Mouse (Mus musculus) C2C12 (cell line): ENCODE results near the gene Sars2. TPM values are rescaled to one million over a fixed set of nuclear protein-coding genes. Genes with fewer than 3 reads are reported as not detected.

ENCODE experiments used
- H3K27me3 ChIP-seq: one replicate; pipeline ENCODE4 v1.6.1; 2011; ENCODE audit not compliant: control insufficient read depth, insufficient read depth, insufficient read length
- H3K36me3 ChIP-seq: one replicate; pipeline ENCODE4 v1.6.1; 2011; ENCODE audit not compliant: control insufficient read depth, insufficient read depth
- H3K4me3 ChIP-seq: one replicate; pipeline ENCODE4 v1.5.1; 2011; ENCODE audit warnings: mild to moderate bottlenecking, control low read depth; ENCODE audit not compliant: poor library complexity, insufficient read depth, severe bottlenecking
- H3K79me2 ChIP-seq: one replicate; pipeline ENCODE4 v1.6.1; 2011; ENCODE audit not compliant: control insufficient read depth, insufficient read depth
- H3K79me3 ChIP-seq: one replicate; pipeline ENCODE4 v1.6.1; 2011; ENCODE audit warnings: low read depth, control low read depth
- H3ac ChIP-seq: one replicate; pipeline ENCODE3; 2011; ENCODE audit warnings: low read depth; ENCODE audit not compliant: control insufficient read depth, insufficient read length
- CEBPB ChIP-seq: IDR thresholded peaks from one replicate; pipeline ENCODE4 v1.6.1; 2011; ENCODE audit warnings: low read depth, mild to moderate bottlenecking, control low read depth, moderate library complexity
- CTCF ChIP-seq: IDR thresholded peaks from one replicate; pipeline ENCODE4 v1.5.1; 2011; ENCODE audit not compliant: control insufficient read depth, insufficient read depth, insufficient read length
- FOSL1 ChIP-seq: IDR thresholded peaks from one replicate; pipeline ENCODE4 v1.8.0; 2011; ENCODE audit warnings: mild to moderate bottlenecking, low read length; ENCODE audit not compliant: poor library complexity, insufficient read depth, severe bottlenecking
- MAX ChIP-seq: IDR thresholded peaks from one replicate; pipeline ENCODE4 v1.6.1; 2011; ENCODE audit warnings: mild to moderate bottlenecking, control low read depth
- MYOD1 ChIP-seq: IDR thresholded peaks from one replicate; pipeline ENCODE4 v1.6.1; 2011; ENCODE audit warnings: low read depth; ENCODE audit not compliant: control insufficient read depth, insufficient read length
- MYOG ChIP-seq: IDR thresholded peaks from one replicate; pipeline ENCODE4 v1.6.1; 2011; ENCODE audit not compliant: control insufficient read depth, insufficient read length; ENCODE audit errors: extremely low read depth
- USF1 ChIP-seq: IDR thresholded peaks from one replicate; pipeline ENCODE4 v1.6.1; 2011; ENCODE audit warnings: low read depth, mild to moderate bottlenecking, control low read depth, moderate library complexity
- polyA plus RNA-seq: library from polyadenylated mRNA; unstranded; fragments of >200 nt; fragmentation: generic; extraction: Trizol; gene quantifications from one replicate; pipeline ENCODE4 v1.2.1, GENCODE M21; 2012; ENCODE audit warnings: missing spikeins

Sars2 gene
- polyA plus RNA-seq, 1 experiment, result 18.1 TPM

- H3K4me3 ChIP-seq, result no peak overlapping the region
- no peak for TF ChIP-seq FOSL1
- no peak for TF ChIP-seq MYOG
- no peak for TF ChIP-seq USF1
- TF ChIP-seq CTCF, result no peak
Measured at GRCm38 (mm10) chr7:28732341-28733142, 9.2 kb upstream of the Sars2 start.

DNA sequence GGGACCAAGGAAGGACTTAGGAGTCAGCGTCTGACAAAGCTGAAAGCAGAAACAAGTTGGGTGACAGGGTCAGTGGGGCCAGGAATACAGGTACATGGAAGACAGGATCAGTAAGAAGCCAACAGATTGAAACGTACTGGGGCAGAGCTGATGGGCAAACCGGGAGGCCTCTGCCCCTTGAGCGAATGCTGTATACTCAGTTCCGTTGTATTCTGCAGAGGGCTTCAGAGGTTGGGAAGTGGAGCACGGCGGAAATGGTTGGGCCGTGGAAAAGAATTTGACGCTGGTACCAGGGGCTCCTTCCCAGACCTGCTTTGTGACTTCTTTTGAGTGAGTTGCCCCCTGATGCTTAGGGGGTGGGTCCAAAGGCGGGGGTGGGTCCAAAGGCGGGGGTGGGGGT lies 8.6 kb upstream of the Sars2 start:
- H3K79me3 ChIP-seq, result no peaks in the 10 kb centered on the region
- TF ChIP-seq MAX, result no peak
- no peak for TF ChIP-seq CTCF
- TF ChIP-seq USF1, result no peak
- no peak for TF ChIP-seq FOSL1
- TF ChIP-seq CEBPB, result no peak
- TF ChIP-seq MYOG, result no peak
- no peak for TF ChIP-seq MYOD1
- H3K79me2 ChIP-seq, result no peaks in the 10 kb centered on the region
- no peak overlapping the region for H3K4me3 ChIP-seq
- H3ac ChIP-seq, result no peak overlapping the region
- peaks cover 5% of the 10 kb centered on the region for H3K36me3 ChIP-seq
- no peaks in the 10 kb centered on the region for H3K27me3 ChIP-seq

More at GRCm38 (mm10) chr7:28732341-28733142, 9.2 kb upstream of the Sars2 start:
- Histone ChIP-seq H3K27me3 (no peaks in the 10 kb centered on the region), H3K79me2 (no peaks in the 10 kb centered on the region), H3ac (no peak overlapping the region), H3K36me3 (no peaks in the 10 kb centered on the region), H3K79me3 (no peaks in the 10 kb centered on the region)

DNA sequence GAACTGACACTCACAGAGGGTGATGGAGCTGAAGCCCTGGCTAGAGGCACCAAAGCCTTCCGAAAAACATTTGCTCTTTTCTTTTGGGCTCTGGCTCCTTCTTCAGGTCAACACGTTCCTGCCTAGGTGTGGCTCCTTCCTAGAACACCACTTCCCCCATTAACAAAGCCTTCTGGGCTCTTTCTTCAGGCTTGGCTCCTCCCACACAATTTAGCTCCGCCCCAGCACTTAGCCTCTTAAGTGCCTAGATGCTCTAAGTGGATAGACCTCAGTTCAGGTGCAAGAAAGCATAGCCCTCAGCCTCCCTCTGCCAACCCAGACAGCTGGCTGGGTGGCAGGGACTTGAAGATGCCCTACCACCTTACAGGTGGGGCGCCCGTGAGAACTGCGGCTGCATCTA lies 6.1 kb upstream of the Sars2 start:
- H3ac ChIP-seq, result no peak overlapping the region
- peaks cover 11% of the 10 kb centered on the region for H3K36me3 ChIP-seq

DNA sequence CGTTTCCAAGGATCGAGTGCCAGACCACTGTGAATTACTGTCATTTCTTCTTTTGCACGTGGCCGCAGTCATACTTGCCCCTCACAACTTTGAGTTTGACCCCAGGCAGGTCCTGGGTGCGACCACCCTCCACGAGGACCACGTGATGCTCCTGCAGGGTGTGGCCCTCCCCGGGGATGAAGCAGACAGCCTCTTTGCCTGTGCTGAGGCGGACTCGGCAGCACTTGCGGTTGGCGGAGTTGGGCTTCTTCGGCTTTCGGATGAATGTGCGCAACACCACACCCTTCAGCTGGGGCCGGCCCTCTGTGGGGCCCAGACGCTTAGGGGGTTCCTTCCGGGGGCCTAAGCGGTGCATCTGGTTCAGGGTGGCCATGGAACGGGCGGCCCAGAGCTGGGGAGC lies 2.0 kb upstream of the Sars2 start:
- peaks cover 11% of the 10 kb centered on the region for H3K36me3 ChIP-seq
- H3K79me2 ChIP-seq, result peaks cover 11% of the 10 kb centered on the region
- no peak overlapping the region for H3K4me3 ChIP-seq
- H3ac ChIP-seq, result no peak overlapping the region
- H3K79me3 ChIP-seq, result peaks cover 3% of the 10 kb centered on the region
- H3K27me3 ChIP-seq, result no peaks in the 10 kb centered on the region
- TF ChIP-seq FOSL1, result no peak
- TF ChIP-seq USF1, result no peak
- TF ChIP-seq MYOD1, result no peak
- no peak for TF ChIP-seq MYOG
- TF ChIP-seq CTCF, result no peak
- TF ChIP-seq CEBPB, result no peak
- no peak for TF ChIP-seq MAX

More for the DNA sequence above, 6.1 kb upstream of the Sars2 start:
- no peak overlapping the region for H3K4me3 ChIP-seq
- no peaks in the 10 kb centered on the region for H3K27me3 ChIP-seq
- no peaks in the 10 kb centered on the region for H3K79me3 ChIP-seq
- TF ChIP-seq USF1, result no peak
- no peak for TF ChIP-seq MYOG
- no peak for TF ChIP-seq MYOD1
- no peak for TF ChIP-seq FOSL1
- TF ChIP-seq CTCF, result no peak
- TF ChIP-seq CEBPB, result no peak
- TF ChIP-seq MAX, result no peak
- peaks cover 3% of the 10 kb centered on the region for H3K79me2 ChIP-seq

- H3ac ChIP-seq, result peak overlapping the region; percentile 94
- no peaks in the 10 kb centered on the region for H3K27me3 ChIP-seq
- H3K79me2 ChIP-seq, result peaks cover 11% of the 10 kb centered on the region
- H3K4me3 ChIP-seq, result peak overlapping the region; percentile 68
- peaks cover 11% of the 10 kb centered on the region for H3K36me3 ChIP-seq
- TF ChIP-seq CTCF (no peak), MYOG (no peak)
- peaks cover 3% of the 10 kb centered on the region for H3K79me3 ChIP-seq
Measured at GRCm38 (mm10) chr7:28740949-28741348, 843 bp upstream of the Sars2 start.

DNA sequence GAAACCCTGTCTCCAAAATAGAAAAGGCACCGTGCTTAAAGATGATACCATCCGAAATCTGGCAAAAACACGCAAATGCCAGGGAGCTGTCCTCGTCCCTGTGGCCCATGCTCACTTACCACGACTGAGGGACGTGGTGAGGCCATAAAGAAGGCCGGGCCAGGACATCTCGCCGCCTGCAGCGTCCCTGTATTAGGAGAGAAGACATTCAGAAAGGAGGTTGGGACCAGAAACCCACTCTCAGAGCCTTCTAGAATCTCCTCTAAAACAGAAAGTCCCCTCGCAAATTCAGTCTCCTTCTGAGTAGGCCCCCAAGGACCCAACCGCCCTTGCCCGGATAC lies 454 bp upstream of the Sars2 start:
- Histone ChIP-seq H3K79me3 (peaks cover 3% of the 10 kb centered on the region), H3K4me3 (peak overlapping the region; percentile 68), H3K79me2 (peaks cover 11% of the 10 kb centered on the region), H3K27me3 (no peaks in the 10 kb centered on the region), H3ac (peak overlapping the region; percentile 94), H3K36me3 (peaks cover 11% of the 10 kb centered on the region)
- TF ChIP-seq MAX (no peak), MYOG (no peak), CEBPB (no peak), USF1 (no peak)
